Mouse (Mus musculus): Measurements from ENCODE around the gene Tspan17.

Tspan17 gene

GRCm38 (mm10) chr13:54808067-54808466, 18.9 kb downstream of the Tspan17 start:
- no peak for DNase-seq

- DNase-seq = no peak
Measured at GRCm38 (mm10) chr13:54811476-54811875, 22.3 kb downstream of the Tspan17 start.

- DNase-seq = no peak
Measured at GRCm38 (mm10) chr13:54813381-54813780, 24.2 kb downstream of the Tspan17 start.

- no peak for DNase-seq
Measured at GRCm38 (mm10) chr13:54818399-54819254, 29.4 kb downstream of the Tspan17 start.

- no peak for DNase-seq
Measured at GRCm38 (mm10) chr13:54821106-54821505, 31.9 kb downstream of the Tspan17 start.

- DNase-seq = no peak
Measured at GRCm38 (mm10) chr13:54821931-54822330, 32.8 kb downstream of the Tspan17 start.

- peak; percentile 3 for DNase-seq
Measured at GRCm38 (mm10) chr13:54824111-54824931, 35.1 kb downstream of the Tspan17 start.

GRCm38 (mm10) chr13:54827992-54828391, 38.8 kb downstream of the Tspan17 start:
- DNase-seq = no peak

GRCm38 (mm10) chr13:54828508-54828907, 39.3 kb downstream of the Tspan17 start:
- DNase-seq = peak; percentile 5

- DNase-seq = peak; percentile 28
Measured at GRCm38 (mm10) chr13:54829450-54829849, 40.3 kb downstream of the Tspan17 start.

- no peak for DNase-seq
Measured at GRCm38 (mm10) chr13:54836351-54837030, 47.3 kb downstream of the Tspan17 start.

GRCm38 (mm10) chr13:54837061-54837460, 47.9 kb downstream of the Tspan17 start:
- no peak for DNase-seq

GRCm38 (mm10) chr13:54837471-54837889, 48.3 kb downstream of the Tspan17 start:
- DNase-seq = no peak

- DNase-seq = no peak
Measured at GRCm38 (mm10) chr13:54838540-54838939, 49.4 kb downstream of the Tspan17 start.

- DNase-seq = no peak
Measured at GRCm38 (mm10) chr13:54839211-54839610, 50.0 kb downstream of the Tspan17 start.

GRCm38 (mm10) chr13:54844579-54844978, 55.4 kb downstream of the Tspan17 start:
- DNase-seq = no peak

Data from kidney, adult 18-20 months (tissue).